Mouse (Mus musculus): ENCODE measurements around the gene Ptprs.

The Ptprs gene

DNA sequence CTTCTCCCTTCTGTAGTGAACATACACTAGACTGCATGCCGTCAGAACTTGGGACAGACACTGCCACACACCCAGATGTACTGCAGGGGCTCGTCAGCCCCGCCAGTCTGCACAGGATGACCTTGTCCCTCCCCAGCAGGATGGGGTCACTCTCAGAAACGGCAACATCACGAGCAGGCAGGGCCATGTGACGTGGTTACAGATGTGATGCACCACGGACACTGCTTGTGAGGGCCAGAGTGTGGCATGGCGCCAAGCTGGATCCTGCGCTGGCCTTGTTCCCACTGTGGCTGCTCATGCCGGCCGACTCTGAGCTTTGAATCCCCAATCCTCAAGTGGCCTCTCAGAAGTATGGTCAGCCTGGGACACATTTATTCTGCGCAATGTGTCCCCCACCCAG lies 58.0 kb downstream of the Ptprs start:
- no peak for DNase-seq

- DNase-seq: no peak
Measured at GRCm38 (mm10) chr17:56414785-56415184, 61.5 kb downstream of the Ptprs start.

- DNase-seq: no peak
Measured at GRCm38 (mm10) chr17:56413113-56413512, 63.2 kb downstream of the Ptprs start.

GRCm38 (mm10) chr17:56411437-56411836 lies 64.8 kb downstream of the Ptprs start:
- no peak for DNase-seq

- no peak for DNase-seq
Measured at GRCm38 (mm10) chr17:56409759-56410158, 66.5 kb downstream of the Ptprs start.

DNA sequence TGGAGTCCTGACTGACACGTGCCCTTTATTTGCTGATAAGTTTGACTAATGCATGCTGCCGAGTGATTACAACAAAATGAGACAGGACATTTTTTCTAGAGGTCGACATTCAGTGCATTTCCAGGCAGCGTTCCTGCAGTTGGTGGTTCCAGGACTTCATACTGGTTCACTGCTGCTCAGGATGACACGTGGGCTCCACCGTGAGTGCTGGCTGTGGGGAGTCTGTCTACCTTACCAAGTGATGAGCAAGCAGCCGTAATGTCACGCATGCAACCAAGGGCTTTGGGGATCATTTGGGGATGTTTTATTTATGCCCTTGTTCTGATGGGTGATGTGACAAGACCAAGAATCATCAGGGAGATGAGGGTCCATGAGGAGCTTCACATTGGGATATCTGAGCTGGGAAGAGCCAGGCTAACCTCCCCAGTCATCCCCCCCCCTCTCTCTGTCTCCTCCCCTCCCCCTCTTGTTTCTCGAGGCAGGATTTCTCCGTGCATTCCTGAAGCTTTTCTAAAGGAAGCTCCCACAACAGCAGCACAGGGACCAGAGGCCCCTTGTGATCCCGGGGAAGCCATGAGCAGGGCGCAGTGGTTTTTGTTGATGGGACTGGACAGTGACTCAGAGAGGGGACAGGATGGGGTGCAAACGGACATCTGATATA lies 67.2 kb downstream of the Ptprs start:
- DNase-seq: no peak

DNA sequence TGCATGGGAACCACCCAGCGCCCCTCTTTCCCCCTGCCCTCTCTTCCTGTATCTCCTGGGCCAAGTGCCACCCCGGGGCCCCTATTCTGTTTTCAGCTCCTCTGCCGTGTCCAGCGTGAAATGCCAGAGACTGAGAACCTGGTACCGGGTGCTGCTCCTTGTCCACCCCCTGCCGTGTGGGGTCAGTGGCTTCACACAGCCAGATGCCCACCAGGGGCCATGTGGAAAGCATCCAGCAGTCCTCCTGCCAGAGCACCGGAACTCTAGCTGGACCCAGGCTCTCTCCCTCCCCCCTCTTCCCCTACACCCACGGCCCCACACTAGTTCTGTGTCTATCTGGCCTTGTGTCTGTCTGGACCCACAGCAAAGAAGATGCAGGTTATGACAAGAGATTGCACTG lies 68.9 kb downstream of the Ptprs start:
- DNase-seq: no peak

GRCm38 (mm10) chr17:56406878-56407277 lies 69.4 kb downstream of the Ptprs start:
- DNase-seq: no peak

DNA sequence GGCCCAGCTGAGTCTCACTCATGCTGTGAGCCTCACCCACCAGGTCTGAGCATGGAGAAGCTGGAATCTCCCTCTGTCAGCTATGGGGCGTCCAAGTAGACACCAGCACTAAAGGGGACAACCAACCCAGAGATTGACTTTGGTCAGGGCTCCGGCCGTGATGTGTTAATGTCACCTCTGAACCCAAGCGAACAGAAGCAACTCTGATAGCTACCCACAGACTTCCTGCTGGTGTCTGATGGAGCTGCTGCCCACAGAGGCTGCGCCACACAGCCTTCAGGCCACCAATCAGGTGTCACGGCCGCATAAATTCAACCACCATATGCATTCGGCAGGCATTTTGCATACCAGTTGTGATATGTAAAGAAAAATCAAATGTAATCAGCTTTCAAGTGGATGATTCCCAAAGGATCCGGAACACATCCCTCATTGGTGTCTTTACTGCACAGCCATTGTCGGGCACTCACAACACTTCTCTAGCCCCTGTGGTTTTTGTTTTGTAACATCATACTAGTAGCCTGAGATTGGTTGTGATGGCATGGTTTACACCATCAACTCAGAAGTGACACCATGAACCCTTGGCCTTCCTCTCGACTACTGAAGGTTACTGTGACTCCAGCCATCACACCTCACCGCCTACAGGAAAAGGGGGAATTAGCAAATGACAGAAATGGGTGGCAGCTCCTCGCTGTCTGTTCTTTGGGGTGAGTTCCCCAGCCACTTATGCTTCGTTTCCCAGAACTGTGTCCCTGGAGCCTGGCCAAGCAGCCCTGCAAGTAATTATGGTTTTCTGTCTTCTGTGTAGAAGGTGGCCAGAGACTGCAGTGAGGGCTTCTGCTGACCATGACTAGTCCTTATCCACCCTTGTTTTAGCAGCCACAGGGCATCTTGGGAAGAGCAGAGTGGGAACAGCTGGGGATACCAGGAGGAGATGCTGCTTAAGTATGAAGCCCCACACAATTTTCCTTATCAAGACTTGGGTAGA lies 70.1 kb downstream of the Ptprs start:
- no peak for DNase-seq

DNA sequence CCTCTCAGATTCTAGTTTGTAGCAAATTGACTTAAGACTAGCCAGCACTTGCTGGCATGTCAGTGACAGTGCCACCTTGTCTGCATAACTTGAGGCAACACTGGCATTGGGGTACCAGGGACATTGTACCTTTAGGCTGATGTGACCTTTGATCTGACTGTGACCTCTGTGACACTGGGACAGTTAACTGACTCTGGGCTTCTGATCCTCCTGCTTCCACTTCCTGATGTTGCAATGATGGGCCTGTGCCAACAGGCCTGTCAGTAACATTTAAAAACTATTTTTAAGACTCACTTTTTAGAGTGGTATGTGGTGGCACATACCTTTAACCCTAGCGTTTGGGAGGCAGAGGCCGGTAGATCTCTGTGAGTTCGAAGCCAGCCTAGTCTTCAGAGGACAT lies 70.9 kb downstream of the Ptprs start:
- no peak for DNase-seq

- DNase-seq: no peak
Measured at GRCm38 (mm10) chr17:56401051-56401521, 75.2 kb downstream of the Ptprs start.

GRCm38 (mm10) chr17:56400221-56400620 lies 76.1 kb downstream of the Ptprs start:
- no peak for DNase-seq

- no peak for DNase-seq
Measured at GRCm38 (mm10) chr17:56396051-56396450, 80.2 kb downstream of the Ptprs start.

DNA sequence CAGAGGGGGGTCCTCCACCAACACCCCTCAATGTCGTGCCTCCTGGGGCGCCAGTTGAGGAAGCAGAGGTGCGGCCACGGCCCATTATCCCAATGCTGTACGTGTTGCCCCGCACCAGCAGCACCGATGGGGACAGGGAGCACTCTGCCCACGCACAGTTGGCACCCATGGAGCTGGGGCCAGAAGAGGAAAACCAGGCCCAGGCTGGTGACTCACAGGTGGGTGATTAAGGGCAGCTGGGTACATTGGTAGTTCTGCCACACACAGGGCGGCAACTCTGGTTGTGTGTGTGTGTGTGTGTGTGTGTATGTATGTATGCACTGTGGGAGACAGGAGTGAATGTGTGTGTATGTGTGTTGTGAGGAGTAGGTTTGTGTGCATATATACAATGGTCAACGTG lies 82.4 kb downstream of the Ptprs start:
- DNase-seq: no peak

GRCm38 (mm10) chr17:56393238-56393637 lies 83.0 kb downstream of the Ptprs start:
- no peak for DNase-seq

GRCm38 (mm10) chr17:56387612-56388011 lies 88.7 kb downstream of the Ptprs start:
- no peak for DNase-seq

DNA sequence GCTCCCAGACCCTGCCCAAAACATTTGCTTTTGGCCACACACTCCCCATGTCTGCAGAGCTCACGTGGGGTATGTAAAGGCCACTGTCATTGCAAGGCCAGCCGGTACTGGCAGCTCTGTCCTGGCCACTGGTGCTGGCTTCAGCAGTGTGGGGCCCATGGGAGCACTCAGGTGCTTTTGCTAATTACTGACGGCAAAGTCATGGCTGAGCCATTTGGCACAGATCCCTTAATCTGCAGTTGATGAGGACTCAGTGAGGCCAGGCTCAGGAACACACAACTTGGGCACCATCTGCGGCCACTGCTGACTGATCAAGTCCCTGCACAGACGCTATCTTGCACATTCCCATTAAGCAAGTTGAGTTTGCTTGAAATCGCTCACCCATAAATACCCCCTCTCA lies 91.4 kb downstream of the Ptprs start:
- DNase-seq: no peak

GRCm38 (mm10) chr17:56382997-56383396 lies 93.3 kb downstream of the Ptprs start:
- DNase-seq: no peak

GRCm38 (mm10) chr17:56381183-56381582 lies 95.1 kb downstream of the Ptprs start:
- peak; percentile 61 for DNase-seq

DNA sequence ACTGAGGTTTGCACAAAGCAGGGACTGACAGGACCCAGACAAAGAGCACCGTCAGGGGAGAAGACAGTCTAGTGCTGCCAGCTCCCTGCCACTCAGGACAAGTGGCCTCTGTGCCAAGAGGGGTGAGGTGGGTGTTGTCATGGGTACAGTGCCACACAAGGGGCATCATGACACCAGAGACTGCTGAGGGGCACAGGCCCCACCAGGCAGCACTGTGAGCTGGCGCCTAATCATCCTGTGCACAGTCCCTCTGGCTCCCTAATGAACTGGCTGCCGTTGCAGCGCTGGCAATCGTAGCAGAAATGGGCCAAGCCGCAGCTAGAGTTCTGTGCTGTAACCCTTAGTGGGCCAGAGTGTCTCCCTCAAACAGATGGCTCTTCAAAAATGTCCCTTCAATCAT lies 96.0 kb downstream of the Ptprs start:
- DNase-seq: peak; percentile 47

DNA sequence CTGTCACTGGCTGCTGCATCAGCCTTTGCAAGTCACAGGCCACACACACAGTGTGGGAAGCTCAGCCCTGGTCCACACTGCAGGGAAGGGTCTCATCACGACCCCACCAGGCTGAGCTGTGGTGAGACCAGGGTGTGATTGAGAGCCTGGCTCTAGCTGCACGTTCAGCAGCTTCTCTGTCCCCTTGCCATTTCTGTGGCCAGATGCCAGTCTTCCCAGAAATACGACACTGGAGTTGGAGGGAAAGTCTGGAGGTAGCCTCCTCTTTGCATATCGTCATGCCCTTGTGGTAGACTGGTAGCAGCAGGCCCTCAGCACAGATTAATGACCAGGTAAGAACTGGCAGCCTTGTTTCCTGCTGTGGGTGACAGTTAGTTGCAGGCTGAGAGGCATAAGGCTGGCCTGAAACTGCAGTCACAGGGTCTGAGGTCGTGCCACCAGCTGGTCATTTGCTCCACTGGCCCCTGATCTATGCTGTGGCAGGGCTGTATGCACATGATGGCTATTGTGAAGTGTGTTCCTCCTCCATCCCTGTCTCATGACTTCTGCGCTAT lies 96.9 kb downstream of the Ptprs start:
- no peak for DNase-seq

- DNase-seq: peak; percentile 59
Measured at GRCm38 (mm10) chr17:56374851-56375250, 101.4 kb downstream of the Ptprs start.

GRCm38 (mm10) chr17:56373136-56374034 lies 102.9 kb downstream of the Ptprs start:
- DNase-seq: no peak
